Mouse (Mus musculus) megakaryocyte, embryonic 14.5 days (primary cell): ENCODE data around the gene Galnt14.

Source experiments
- FLI1 ChIP-seq: IDR thresholded peaks from 2 replicates; pipeline ENCODE4 v1.6.1; 2012; ENCODE audit warnings: low read length, inconsistent platforms, mixed read lengths
- GATA1 ChIP-seq: IDR thresholded peaks from 3 replicates; pipeline ENCODE4 v1.6.1; 2012; ENCODE audit warnings: mixed read lengths, low read length, inconsistent platforms, borderline replicate concordance

DNA sequence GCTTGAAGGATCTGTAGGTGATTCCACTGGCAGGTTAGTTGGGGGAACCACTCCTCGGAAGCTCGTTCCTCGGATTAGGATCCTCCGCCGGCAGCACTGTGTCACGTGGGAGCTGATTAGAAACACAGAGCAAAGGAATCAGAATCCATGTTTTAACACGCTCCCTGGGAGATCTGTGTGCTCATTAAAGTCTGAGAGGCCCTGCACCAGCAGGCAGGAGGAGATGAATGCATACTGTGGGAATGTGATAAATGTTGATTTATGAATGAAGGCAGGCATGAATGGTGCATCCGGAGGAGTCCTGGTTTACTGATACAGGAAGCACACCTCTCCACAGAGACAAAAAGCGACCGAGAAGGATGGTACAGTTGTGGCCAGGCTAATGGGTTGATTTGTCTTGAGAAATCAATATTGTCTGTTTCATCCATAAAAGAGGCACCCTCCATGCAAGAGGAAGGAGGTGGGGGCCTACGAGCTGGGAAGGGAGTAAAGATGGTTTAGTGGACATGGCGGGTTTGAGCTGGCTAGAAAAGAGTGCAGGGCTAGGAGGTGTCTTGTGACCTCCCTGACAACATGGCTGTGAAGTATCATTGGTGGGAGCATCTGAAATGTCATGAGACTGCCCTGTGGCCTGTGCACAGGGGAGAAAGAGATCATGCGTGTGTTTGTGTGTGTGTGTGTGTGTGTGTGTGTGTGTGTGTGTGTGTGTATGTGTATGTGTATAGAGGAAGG, 202.3 kb downstream of the Galnt14 start:
- TF ChIP-seq GATA1, result no peak
- TF ChIP-seq FLI1, result no peak
